Mouse (Mus musculus) ES-Bruce4 (cell line): ENCODE data around the gene St6gal1.

Experiments
- CTCF ChIP-seq: IDR thresholded peaks from one replicate; pipeline ENCODE4 v1.8.1; 2011; ENCODE audit warnings: low read depth, low read length
- POLR2A ChIP-seq: IDR thresholded peaks from one replicate; pipeline ENCODE4 v1.8.1; 2011; ENCODE audit warnings: low read length; ENCODE audit not compliant: insufficient read depth

DNA sequence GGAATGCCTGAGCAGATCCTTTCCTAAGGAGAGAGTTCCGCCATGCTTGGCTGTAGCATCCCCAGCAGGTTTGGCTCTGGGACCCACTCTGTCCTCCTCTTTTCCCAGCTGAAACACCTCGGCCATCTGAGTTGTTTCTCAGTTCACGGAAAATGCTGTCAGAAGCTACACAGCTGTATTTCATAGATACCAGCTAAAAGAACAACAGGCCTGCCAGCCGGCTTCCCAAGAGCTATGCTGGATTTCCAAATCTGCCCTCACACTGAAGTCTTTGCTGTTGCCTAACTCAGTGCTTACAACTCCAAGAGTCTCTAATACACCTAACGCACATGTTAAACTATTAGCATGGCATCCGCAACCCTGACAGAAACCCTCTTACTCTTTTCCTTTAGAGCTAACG, 146.2 kb downstream of the St6gal1 start:
- TF ChIP-seq POLR2A (no peak), CTCF (no peak)
